Mouse (Mus musculus) adrenal gland, postnatal 14 days (tissue): Measurements from ENCODE around the gene Snx29. TPM values are rescaled to one million over a fixed set of nuclear protein-coding genes. Genes with fewer than 3 reads are reported as not detected.
"Not testable (repeated sequence)": the region's sequence is repeated elsewhere in the genome, so short reads cannot be mapped to it uniquely, and the experiment has no call there.

ENCODE experiments used
- DNase-seq: peaks from one replicate; pipeline ENCODE4 v3.0.0; 2021; ENCODE audit warnings: mixed read lengths
- total RNA-seq: library from RNA; stranded (reverse); gene quantifications from 2 replicates; pipeline ENCODE4 v1.2.3, GENCODE M21; 2021

The Snx29 gene
- total RNA-seq, 1 experiment from 2014 or later, result 17.2 TPM

GRCm38 (mm10) chr16:11540961-11541360 lies 218.3 kb downstream of the Snx29 start:
- no peak for DNase-seq

- no peak for DNase-seq
Measured at GRCm38 (mm10) chr16:11541769-11542168, 219.1 kb downstream of the Snx29 start.

GRCm38 (mm10) chr16:11550043-11550725 lies 227.5 kb downstream of the Snx29 start:
- DNase-seq, result no peak

GRCm38 (mm10) chr16:11561714-11562113 lies 239.0 kb downstream of the Snx29 start:
- DNase-seq, result no peak

GRCm38 (mm10) chr16:11563846-11564245 lies 241.1 kb downstream of the Snx29 start:
- peak; percentile 13 for DNase-seq

GRCm38 (mm10) chr16:11565126-11565525 lies 242.4 kb downstream of the Snx29 start:
- DNase-seq, result no peak

GRCm38 (mm10) chr16:11567594-11567993 lies 244.9 kb downstream of the Snx29 start:
- DNase-seq, result no peak

GRCm38 (mm10) chr16:11568095-11568494 lies 245.4 kb downstream of the Snx29 start:
- no peak for DNase-seq

- no peak for DNase-seq
Measured at GRCm38 (mm10) chr16:11568601-11569000, 245.9 kb downstream of the Snx29 start.

- no peak for DNase-seq
Measured at GRCm38 (mm10) chr16:11569127-11569526, 246.4 kb downstream of the Snx29 start.

GRCm38 (mm10) chr16:11570072-11570471 lies 247.4 kb downstream of the Snx29 start:
- DNase-seq, result peak; percentile 69

GRCm38 (mm10) chr16:11574517-11574916 lies 251.8 kb downstream of the Snx29 start:
- no peak for DNase-seq

GRCm38 (mm10) chr16:11575733-11576132 lies 253.0 kb downstream of the Snx29 start:
- not testable (repeated sequence) for DNase-seq

- no peak for DNase-seq
Measured at GRCm38 (mm10) chr16:11577541-11578255, 255.0 kb downstream of the Snx29 start.

- peak; percentile 47 for DNase-seq
Measured at GRCm38 (mm10) chr16:11579676-11580098, 257.0 kb downstream of the Snx29 start.

- no peak for DNase-seq
Measured at GRCm38 (mm10) chr16:11583941-11584639, 261.4 kb downstream of the Snx29 start.

GRCm38 (mm10) chr16:11588689-11589088 lies 266.0 kb downstream of the Snx29 start:
- no peak for DNase-seq

GRCm38 (mm10) chr16:11589336-11589735 lies 266.6 kb downstream of the Snx29 start:
- no peak for DNase-seq

GRCm38 (mm10) chr16:11589782-11590695 lies 267.3 kb downstream of the Snx29 start:
- no peak for DNase-seq

- DNase-seq, result no peak
Measured at GRCm38 (mm10) chr16:11596599-11596998, 273.9 kb downstream of the Snx29 start.

- DNase-seq, result no peak
Measured at GRCm38 (mm10) chr16:11597769-11598168, 275.1 kb downstream of the Snx29 start.

GRCm38 (mm10) chr16:11599523-11599922 lies 276.8 kb downstream of the Snx29 start:
- DNase-seq, result no peak
